Mouse (Mus musculus): ENCODE data around the gene Rnaseh2a. TPM values are rescaled to one million over a fixed set of nuclear protein-coding genes. Genes with fewer than 3 reads are reported as not detected.
A peak's percentile ranks its signal among the peaks of the same experiment; 100 is the strongest.

Gene Rnaseh2a
- total and polyA plus RNA-seq, 3 experiments: 71.6 to 115 (median 83.1) TPM

- TF ChIP-seq MEF2A (IDR thresholded peaks at IDR 0.05; ENCODE audit: borderline replicate concordance, low read depth, low read length): peak; percentile 77
- peak; percentile 31 for TF ChIP-seq NRF1 (IDR thresholded peaks at IDR 0.05; ENCODE audit: low read depth, low read length)
- TF ChIP-seq POLR2AphosphoS2 (IDR thresholded peaks at IDR 0.05; ENCODE audit: low read depth, low read length): peak; percentile 100
- TF ChIP-seq ZMIZ1 (IDR thresholded peaks at IDR 0.05; ENCODE audit: low read depth, low read length): peak; percentile 100
- TF ChIP-seq IRF4 (IDR thresholded peaks at IDR 0.05; ENCODE audit: low read depth, low read length): peak; percentile 70
- TF ChIP-seq SMC3 (IDR thresholded peaks at IDR 0.05; ENCODE audit: low read depth, low read length): peak; percentile 11; the same call in 1 of the 2 replicates
- TF ChIP-seq MAX (IDR thresholded peaks at IDR 0.05; ENCODE audit: low read length): peak; percentile 98
- TF ChIP-seq GABPA (IDR thresholded peaks at IDR 0.05; ENCODE audit: insufficient replicate concordance, low read depth, low read length): no peak
Observed at GRCm38 (mm10) chr8:84978248-84978940, 8.8 kb upstream of the Rnaseh2a start, which contains the start of gene Junb (continued).

- Histone ChIP-seq H3K9ac (ENCODE audit: insufficient read depth, low read depth) (peak overlapping the region; percentile 81), H3K79me2 (replicated peaks; ENCODE audit: control insufficient read depth, extremely low read depth, insufficient read depth, poor library complexity, severe bottlenecking) (peaks cover 20% of the 10 kb centered on the region), H3K4me2 (ENCODE audit: insufficient read depth, low read depth, poor library complexity, severe bottlenecking) (no peak overlapping the region), H3K27me3 (replicated peaks) (no peaks in the 10 kb centered on the region), H3K36me3 (replicated peaks in 1 of 2; ENCODE audit: control insufficient read depth in 1 of 2, insufficient read depth in 1 of 2, low read length in 1 of 2) (peaks cover 13 to 20% of the 10 kb centered on the region in 2 experiments), H3K4me3 (replicated peaks in 1 of 3; ENCODE audit: low read depth in 2 of 3, low read length in 2 of 3, poor library complexity in 1 of 3) (peak overlapping the region; percentile 82 to 94 (median 92)), H3K27ac (ENCODE audit: insufficient read depth, low read depth) (peak overlapping the region; percentile 93), H3K4me1 (ENCODE audit: control insufficient read depth in 1 of 2, insufficient read depth in 2 of 2) (peaks cover 11 to 36% of the 10 kb centered on the region in 2 experiments), H3K9me3 (replicated peaks; ENCODE audit: low read length) (no peaks in the 10 kb centered on the region)
- peak; percentile 71 for DNase-seq (ENCODE audit: extremely low read depth)
- dilution Hi-C loops (cut with MboI; ENCODE audit: extremely low pct_ligation_motif_present, extremely low pct_unique_long_range_greater_than_20kb, low sequenced_read_pairs): no loop called here
- in situ Hi-C loops (cut with MboI; ENCODE audit: low pct_ligation_motif_present, low pct_unique_long_range_greater_than_20kb, low sequenced_read_pairs): no loop called here
- TF ChIP-seq MAZ (IDR thresholded peaks at IDR 0.05; ENCODE audit: low read depth, low read length) (no peak), NRF1 (IDR thresholded peaks at IDR 0.05; ENCODE audit: low read depth, low read length) (no peak), ELF1 (IDR thresholded peaks at IDR 0.05; ENCODE audit: low read depth, low read length) (peak; percentile 83), MAX (IDR thresholded peaks at IDR 0.05; ENCODE audit: low read length) (no peak), ZC3H11A (IDR thresholded peaks at IDR 0.05; ENCODE audit: low read depth, low read length) (no peak), JUN (IDR thresholded peaks at IDR 0.05; ENCODE audit: insufficient read depth, low read depth, low read length) (no peak), USF2 (conservative IDR thresholded peaks at IDR 0.05; ENCODE audit: low read depth, low read length) (peak; percentile 31; the same call in 1 of the 2 replicates), CTCF (conservative IDR thresholded peaks at IDR 0.05 in 1 of 2, IDR thresholded peaks at IDR 0.05 in 1 of 2; ENCODE audit: low read depth in 2 of 2, low read length in 2 of 2) (no peak), RCOR1 (conservative IDR thresholded peaks at IDR 0.05; ENCODE audit: low read depth, low read length) (no peak), USF1 (IDR thresholded peaks at IDR 0.05; ENCODE audit: low read depth, low read length) (peak; percentile 59), MYC (IDR thresholded peaks at IDR 0.05; ENCODE audit: low read depth, low read length) (no peak; the same call in 1 of the 2 replicates), ZKSCAN1 (IDR thresholded peaks at IDR 0.05; ENCODE audit: borderline replicate concordance, low read depth, low read length) (no peak), EP300 (IDR thresholded peaks at IDR 0.05; ENCODE audit: low read length) (no peak), PAX5 (IDR thresholded peaks at IDR 0.05; ENCODE audit: low read length) (no peak), TBP (conservative IDR thresholded peaks at IDR 0.05; ENCODE audit: low read depth, low read length) (no peak), MEF2A (IDR thresholded peaks at IDR 0.05; ENCODE audit: borderline replicate concordance, low read depth, low read length) (no peak), NELFE (IDR thresholded peaks at IDR 0.05; ENCODE audit: low read depth, low read length) (no peak), E2F4 (IDR thresholded peaks at IDR 0.05; ENCODE audit: insufficient replicate concordance, low read depth, low read length) (no peak), ZNF384 (IDR thresholded peaks at IDR 0.05; ENCODE audit: low read depth, low read length) (no peak), SIN3A (IDR thresholded peaks at IDR 0.05; ENCODE audit: low read length) (peak; percentile 48; the same call in 1 of the 2 replicates), TCF12 (IDR thresholded peaks at IDR 0.05; ENCODE audit: low read depth, low read length) (peak; percentile 45), BHLHE40 (IDR thresholded peaks at IDR 0.05; ENCODE audit: low read depth, low read length) (0 out of 2 replicates have a peak, but pooled peaks have one; percentile 16), ETS1 (conservative IDR thresholded peaks at IDR 0.05; ENCODE audit: low read depth, low read length) (no peak), JUND (conservative IDR thresholded peaks at IDR 0.05; ENCODE audit: low read depth, low read length) (no peak), POLR2AphosphoS2 (IDR thresholded peaks at IDR 0.05; ENCODE audit: low read depth, low read length) (no peak), POLR2A (IDR thresholded peaks at IDR 0.05; ENCODE audit: low read depth, low read length) (peak; percentile 58; the same call in 1 of the 2 replicates), RAD21 (IDR thresholded peaks at IDR 0.05; ENCODE audit: low read depth, low read length) (no peak), IRF4 (IDR thresholded peaks at IDR 0.05; ENCODE audit: low read depth, low read length) (no peak), UBTF (IDR thresholded peaks at IDR 0.05; ENCODE audit: low read depth, low read length) (peak; percentile 70; the same call in 1 of the 2 replicates), SMC3 (IDR thresholded peaks at IDR 0.05; ENCODE audit: low read depth, low read length) (no peak), KAT2A (IDR thresholded peaks at IDR 0.05; ENCODE audit: insufficient replicate concordance, low read length) (no peak)
Observed at GRCm38 (mm10) chr8:84977435-84978247, 8.1 kb upstream of the Rnaseh2a start.

Data from CH12.LX (cell line).